Mouse (Mus musculus) embryo, embryonic 11.5 days (tissue): ENCODE data around the gene Psmb9.
"Not testable (repeated sequence)": the region's sequence is repeated elsewhere in the genome, so short reads cannot be mapped to it uniquely, and the experiment has no call there.

Source experiments
- DNase-seq: peaks from one replicate; pipeline ENCODE4 v3.0.0-alpha.2; 2012; ENCODE audit warnings: low read depth, low spot score

Gene Psmb9

DNA sequence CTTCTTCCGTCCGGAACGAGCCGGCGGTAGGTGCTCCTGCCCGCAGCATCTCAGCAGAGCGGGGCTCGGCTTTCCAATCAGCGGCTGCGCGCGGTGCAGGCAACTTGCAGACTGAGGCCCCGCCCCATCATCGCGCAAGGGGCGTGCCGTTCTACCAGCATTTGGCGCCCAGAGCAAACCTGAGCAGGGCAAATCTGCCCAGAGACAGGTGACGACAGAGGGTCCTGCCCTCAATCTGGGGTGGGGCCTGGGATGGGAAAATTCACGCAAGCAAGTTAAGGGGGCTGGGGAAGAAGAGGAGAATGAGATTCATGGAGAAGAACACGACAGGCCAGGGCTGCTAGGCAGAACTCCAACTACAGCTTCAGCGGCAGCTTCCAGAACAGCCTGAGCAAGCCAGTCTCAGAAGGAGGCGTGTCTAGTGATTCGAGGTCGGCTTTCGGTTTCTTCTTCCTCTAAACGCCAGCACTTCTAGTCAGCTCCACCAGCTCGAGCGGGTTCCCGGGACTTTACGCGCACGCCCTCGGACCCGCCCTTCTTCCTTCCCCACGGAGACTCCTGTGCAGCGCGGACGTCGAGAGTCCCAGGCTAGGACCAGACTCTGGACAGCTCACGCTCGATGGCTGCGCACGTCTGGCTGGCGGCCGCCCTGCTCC is at the start of gene Psmb9, which contains the start of gene Tap1:
Gene Psmb9 (minus strand): TSS at position 504 of the 656 bp plus-strand sequence.
Gene Tap1 (plus strand): TSS at position 293 of the 656 bp plus-strand sequence.
- peak; percentile 94 for DNase-seq

- no peak for DNase-seq
These were observed 49.1 kb upstream of the Psmb9 start for GRCm38 (mm10) chr17:34236691-34237090.

- peak; percentile 30 for DNase-seq
These were observed 47.4 kb upstream of the Psmb9 start for GRCm38 (mm10) chr17:34234926-34235325.

GRCm38 (mm10) chr17:34232021-34232420 is 44.5 kb upstream of the Psmb9 start:
- not testable (repeated sequence) for DNase-seq

- DNase-seq: not testable (repeated sequence)
These were observed 43.4 kb upstream of the Psmb9 start for GRCm38 (mm10) chr17:34230971-34231370.

DNA sequence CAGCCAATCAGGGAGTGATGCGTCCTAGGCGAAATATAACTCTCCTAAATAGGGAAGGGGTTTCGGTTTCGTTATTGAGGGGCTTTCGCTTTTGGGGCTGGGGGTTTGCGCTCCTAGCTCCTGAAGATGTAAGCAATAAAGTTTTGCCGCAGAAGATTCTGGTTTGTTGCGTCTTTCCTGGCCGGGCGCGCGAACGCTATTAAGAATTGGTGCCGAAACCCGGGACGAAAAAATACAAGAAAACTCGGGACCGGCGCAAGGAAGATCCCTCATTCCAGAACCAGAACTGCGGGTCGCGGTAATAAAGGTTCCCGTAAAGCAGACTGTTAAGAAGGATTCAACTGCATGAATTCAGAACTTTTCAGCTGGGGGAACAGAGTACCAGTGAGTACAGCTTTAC is 38.3 kb upstream of the Psmb9 start:
- DNase-seq: not testable (repeated sequence)

GRCm38 (mm10) chr17:34225426-34225825 is 37.9 kb upstream of the Psmb9 start:
- no peak for DNase-seq

- DNase-seq: no peak
These were observed 37.3 kb upstream of the Psmb9 start for GRCm38 (mm10) chr17:34224816-34225215.

GRCm38 (mm10) chr17:34220401-34220800 is 32.8 kb upstream of the Psmb9 start:
- DNase-seq: not testable (repeated sequence)

DNA sequence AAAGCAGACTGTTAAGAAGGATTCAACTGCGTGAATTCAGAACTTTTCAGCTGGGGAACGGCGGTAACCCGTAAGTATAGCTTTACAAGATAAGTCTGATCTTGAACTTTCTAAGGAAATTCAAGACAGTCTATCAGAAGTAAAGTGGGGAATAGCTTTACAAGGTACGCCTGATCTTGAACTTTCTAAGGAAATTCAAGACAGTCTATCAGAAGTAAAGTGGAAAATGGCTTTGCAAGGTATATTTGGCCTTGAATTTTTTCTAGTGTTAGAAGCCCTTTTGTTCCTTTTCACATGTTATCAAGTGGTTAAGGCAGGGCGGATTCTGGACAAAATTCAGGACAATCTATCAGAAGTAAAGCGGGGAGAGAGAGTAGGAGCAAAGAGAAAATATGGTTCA is 32.2 kb upstream of the Psmb9 start:
- DNase-seq: not testable (repeated sequence)

GRCm38 (mm10) chr17:34219096-34219495 is 31.5 kb upstream of the Psmb9 start:
- DNase-seq: not testable (repeated sequence)

- DNase-seq: no peak
These were observed 31.1 kb upstream of the Psmb9 start for GRCm38 (mm10) chr17:34218675-34219074.

DNA sequence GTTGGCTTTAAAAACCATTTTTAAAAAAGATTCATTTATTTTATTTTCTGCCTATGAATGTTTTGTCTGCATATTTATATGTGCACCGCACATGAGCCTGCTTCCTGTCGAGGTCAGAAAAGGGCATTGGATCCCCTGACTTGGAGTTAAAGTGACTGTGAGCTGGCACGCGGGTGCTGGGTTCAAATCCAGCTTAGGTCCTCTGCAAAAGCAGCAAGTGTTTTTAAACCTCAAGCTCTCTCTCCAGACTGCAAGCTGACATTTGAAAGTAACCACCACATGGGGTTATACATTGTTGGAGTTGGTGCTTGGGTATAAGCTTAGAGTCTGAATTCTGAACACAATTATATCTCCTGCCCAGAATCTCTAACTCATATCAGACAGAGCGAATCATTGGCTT is 30.4 kb upstream of the Psmb9 start:
- no peak for DNase-seq

DNA sequence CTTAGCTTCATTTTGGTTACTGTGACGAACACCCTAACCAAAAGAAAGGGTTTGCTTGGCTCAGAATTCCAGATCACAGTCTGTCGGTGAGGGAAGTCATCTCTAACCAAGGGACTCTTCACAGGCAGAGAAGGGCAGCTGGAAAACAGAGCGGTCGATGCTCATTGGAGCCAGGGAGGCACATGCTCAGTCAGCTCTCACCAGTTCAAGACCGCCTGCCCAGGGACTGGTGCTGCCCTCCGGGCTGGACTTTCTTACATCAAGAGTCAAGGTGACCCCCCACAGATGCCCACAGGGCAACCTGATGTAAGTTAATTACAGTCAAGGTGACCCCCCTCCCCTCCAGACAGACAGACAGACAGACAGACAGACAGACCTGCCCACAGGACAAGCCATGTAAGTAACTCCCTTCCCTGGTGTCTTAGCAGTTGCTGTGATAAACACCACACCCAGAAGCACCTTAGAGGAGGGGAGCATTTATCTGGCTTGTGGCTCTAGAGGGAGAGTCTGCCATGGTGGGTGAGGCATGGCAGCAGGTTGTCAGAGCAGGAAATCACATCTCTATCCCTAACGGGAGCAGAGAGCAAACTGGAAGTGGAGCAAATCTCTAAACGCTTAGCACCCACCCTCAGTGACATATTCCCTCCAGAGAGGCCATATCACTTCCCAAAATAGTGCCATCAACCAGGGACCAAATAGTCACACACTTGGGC is 29.8 kb upstream of the Psmb9 start:
- DNase-seq: no peak

DNA sequence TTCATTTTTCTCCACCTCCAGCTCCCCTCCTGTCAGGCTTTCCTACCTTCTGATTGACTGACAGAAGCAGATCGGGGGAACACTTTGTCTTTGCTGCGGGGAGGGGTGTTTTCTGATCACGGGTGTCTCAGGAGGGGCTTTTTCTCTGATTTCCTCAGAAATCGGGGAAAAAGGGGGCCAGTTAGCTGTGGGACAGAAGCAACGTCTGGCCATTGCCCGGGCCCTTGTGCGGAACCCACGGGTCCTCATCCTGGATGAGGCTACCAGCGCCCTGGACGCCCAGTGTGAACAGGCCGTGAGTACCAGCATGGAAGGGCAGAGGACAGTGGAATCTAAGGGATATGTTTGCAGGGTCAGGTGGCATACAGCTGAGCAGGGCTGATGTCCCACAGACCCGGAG is 27.6 kb upstream of the Psmb9 start:
- DNase-seq: no peak

DNA sequence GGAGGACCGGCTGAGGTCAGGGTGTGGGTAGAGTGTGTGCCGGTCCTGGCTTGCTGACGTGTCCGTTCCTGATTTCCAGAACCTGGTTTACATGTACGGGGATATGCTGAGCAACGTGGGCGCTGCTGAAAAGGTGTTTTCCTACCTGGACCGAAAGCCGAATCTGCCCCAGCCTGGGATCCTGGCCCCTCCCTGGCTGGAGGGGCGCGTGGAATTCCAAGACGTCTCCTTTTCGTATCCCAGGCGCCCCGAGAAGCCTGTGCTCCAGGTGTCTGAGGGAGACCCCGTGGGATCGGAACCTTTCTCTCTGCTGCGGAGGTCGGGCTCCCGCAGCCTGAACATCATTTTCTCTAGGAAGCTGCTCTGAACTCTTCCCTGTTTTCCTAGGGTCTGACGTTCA is 26.4 kb upstream of the Psmb9 start:
- no peak for DNase-seq

DNA sequence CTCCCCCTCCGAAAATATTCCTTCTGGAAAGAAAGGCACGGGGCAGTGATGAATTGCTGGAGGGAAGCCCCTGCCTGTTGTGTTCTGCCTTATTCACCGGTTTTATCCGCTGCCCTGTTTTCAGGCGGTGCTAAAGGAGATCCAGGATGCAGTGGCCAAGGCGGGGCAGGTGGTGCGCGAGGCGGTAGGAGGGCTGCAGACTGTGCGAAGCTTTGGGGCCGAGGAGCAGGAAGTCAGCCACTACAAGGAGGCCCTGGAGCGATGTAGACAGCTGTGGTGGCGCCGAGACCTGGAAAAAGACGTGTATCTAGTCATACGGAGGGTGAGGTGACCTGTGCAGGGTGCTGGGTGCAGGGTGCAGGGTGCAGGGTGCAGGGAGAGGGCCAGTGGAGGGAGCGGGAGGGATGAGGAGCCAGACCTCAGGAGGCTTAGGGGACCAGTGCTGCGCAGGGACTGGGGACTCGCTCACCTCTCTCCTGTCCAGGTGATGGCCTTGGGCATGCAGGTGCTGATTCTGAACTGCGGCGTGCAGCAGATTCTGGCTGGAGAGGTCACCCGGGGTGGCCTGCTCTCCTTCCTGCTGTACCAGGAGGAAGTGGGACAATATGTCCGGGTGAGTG is 24.3 kb upstream of the Psmb9 start:
- DNase-seq: no peak

- DNase-seq: no peak
These were observed 23.0 kb upstream of the Psmb9 start for GRCm38 (mm10) chr17:34210599-34210998.

- no peak for DNase-seq
These were observed 22.1 kb upstream of the Psmb9 start for GRCm38 (mm10) chr17:34209680-34210079.

DNA sequence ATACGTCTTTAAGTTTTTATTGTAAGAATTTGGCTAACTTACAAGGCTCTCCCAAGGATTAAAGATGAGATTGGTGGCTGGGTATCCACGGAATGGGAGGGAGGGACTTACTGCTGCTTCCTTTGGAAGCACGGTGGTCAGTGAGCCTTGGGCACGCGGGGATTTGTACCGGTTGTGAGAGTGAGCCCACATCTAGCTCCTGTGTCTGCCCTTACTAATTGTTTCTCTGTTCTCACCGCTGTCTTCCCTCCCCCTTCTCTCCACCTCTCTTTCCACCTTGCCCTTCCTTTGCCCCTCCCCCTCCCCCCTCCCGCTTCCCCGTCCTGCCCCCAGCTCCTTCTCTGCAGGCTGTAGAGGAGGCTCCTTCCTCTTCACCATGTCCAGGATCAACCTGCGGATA is 20.9 kb upstream of the Psmb9 start:
- DNase-seq: no peak

- no peak for DNase-seq
These were observed 20.3 kb upstream of the Psmb9 start for GRCm38 (mm10) chr17:34207866-34208265.

- DNase-seq: no peak
These were observed 19.9 kb upstream of the Psmb9 start for GRCm38 (mm10) chr17:34207456-34207855.

GRCm38 (mm10) chr17:34206731-34207130 is 19.2 kb upstream of the Psmb9 start:
- DNase-seq: no peak
